Mouse (Mus musculus) embryo, embryonic 11 days (tissue): ENCODE data around the gene Dgkb.

Experiments used
- DNase-seq: peaks from one replicate; pipeline ENCODE4 v3.0.0-alpha.2; 2015

Dgkb gene

GRCm38 (mm10) chr12:38600165-38600845 lies 782.8 kb downstream of the Dgkb start:
- no peak for DNase-seq

- no peak for DNase-seq
Measured at GRCm38 (mm10) chr12:38608104-38608503, 790.6 kb downstream of the Dgkb start.

DNA sequence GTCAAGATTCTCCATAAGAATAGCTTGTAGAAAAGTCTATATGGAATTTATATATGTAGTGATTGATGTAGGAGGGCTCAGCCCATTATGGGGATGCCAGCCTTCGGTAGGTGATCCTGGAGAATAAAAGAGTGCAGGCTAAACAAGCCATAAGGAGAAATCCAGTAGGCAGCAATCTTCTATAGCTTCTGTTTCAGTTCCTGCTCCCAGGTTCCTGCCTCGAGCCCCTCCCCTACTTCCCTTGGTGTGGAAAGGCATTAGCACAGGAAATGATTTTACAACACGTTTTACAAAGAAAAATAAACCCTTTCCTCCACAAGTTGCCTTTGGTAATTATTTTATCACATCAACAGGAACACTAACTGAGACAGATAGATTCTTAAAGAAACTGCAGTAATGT lies 850.7 kb downstream of the Dgkb start:
- no peak for DNase-seq
